Mouse (Mus musculus): ENCODE data around the gene Fxyd5.

Fxyd5 gene

GRCm38 (mm10) chr7:31042431-31042910 is at the start of gene Fxyd5:
Gene Fxyd5, minus strand, starts transcription at chr7:31042481.
- no peak for DNase-seq (ENCODE audit: low spot score)

- DNase-seq (ENCODE audit: low spot score), result no peak
Measured at GRCm38 (mm10) chr7:31089721-31090120, 47.4 kb upstream of the Fxyd5 start.

GRCm38 (mm10) chr7:31088206-31088605 is 45.9 kb upstream of the Fxyd5 start:
- no peak for DNase-seq (ENCODE audit: low spot score)

DNA sequence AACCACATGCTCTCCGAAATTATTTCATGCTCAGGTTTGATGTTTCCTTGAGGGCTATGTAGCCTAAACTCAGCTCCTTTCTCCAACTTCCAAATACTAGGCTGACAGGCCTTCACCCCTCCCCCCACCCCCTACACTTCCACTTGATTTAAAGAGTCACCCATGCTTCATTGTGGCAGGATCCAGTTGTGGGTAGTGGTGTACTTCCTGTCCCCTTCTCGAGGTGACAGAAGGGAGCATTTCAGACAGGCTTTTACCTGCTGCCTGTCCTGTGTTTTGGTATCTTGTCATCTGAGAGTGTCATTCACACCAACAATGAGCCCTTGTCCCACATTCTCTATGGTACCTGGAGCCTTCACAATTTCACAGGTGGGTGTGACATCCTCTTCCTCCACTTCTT is 45.0 kb upstream of the Fxyd5 start:
- no peak for DNase-seq (ENCODE audit: low spot score)

- DNase-seq (ENCODE audit: low spot score), result no peak
Measured at GRCm38 (mm10) chr7:31086175-31086755, 44.0 kb upstream of the Fxyd5 start.

DNA sequence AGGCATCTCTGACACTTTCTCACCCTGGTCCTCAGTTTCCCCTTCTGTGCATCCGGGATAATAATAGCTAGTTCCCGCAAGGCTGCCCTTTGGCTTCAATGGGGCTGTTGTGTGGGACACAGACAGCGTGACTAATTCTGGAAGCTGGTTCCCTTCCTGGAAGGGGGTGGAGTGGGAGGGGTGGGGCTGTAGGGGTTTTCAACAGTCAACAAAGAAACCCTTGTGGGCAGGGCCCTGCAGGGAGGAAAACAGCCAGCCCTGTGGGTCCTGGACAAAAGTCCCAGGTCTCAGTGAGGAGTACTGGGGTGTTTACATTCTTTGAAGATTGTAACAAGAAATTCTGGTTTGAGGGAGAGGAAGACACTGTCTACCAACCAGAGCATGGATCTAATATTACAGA is 42.9 kb upstream of the Fxyd5 start:
- DNase-seq (ENCODE audit: low spot score), result peak; percentile 73

GRCm38 (mm10) chr7:31084140-31084539 is 41.9 kb upstream of the Fxyd5 start:
- DNase-seq (ENCODE audit: low spot score), result peak; percentile 20

- DNase-seq (ENCODE audit: low spot score), result peak; percentile 67
Measured at GRCm38 (mm10) chr7:31082831-31083588, 40.7 kb upstream of the Fxyd5 start.

DNA sequence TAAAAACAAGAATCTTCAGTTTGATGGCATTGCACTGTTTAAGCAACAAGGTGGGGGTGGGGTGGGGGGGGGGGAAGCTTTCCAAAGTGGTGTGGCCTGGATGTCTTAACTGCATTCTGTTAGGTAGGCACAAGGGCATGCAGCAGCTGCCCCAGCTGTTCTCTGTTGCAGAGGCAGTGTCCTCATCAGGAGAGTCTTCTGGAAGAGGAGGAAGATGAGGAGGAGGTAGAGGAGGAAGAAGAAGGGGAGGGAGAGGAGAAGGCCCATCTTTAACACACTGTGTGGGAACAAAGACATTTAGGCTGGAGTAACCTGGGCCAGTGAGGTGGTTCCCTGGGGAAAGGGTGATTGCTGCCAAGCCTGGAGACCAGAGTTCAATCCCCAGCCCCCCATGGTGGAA is 39.8 kb upstream of the Fxyd5 start:
- DNase-seq (ENCODE audit: low spot score), result no peak

DNA sequence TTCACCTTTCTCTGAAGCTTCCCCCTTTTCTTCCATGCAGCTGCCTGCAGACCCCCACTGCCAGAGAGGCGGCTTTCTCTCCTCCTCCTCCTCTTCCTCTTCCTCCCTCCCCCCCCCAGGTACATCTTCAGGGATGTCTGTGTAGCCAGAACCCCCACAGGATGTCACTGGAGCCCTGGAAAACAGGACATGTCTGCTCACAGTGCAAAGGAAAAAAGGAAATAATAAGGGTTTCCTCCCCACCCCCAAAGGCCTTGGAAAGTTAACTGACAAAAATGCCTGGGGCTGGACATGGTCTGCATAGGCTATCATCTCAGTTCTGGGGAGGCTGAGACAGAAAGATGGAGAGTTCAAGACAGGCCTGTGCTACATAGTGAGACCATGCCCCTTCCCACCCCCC is 38.8 kb upstream of the Fxyd5 start:
- DNase-seq (ENCODE audit: low spot score), result no peak

DNA sequence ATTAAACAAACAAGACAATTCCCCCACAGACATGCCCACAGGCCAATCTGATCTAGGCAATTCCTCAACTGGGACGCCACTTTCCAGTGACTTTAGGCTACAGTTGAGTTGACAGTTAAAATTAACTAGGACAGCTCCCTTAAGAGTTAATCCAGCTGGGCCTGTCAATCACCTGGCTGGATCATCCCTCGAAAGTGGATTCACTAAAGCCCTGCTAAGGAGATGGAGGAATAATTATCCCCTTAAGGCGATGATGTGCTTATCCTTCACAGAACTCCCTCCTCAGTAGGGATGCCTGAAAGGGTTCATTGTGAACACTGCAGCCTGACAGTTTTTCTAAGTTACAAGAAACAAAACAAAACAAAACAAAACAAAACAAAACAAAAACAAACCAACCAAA is 38.3 kb upstream of the Fxyd5 start:
- DNase-seq (ENCODE audit: low spot score), result no peak

DNA sequence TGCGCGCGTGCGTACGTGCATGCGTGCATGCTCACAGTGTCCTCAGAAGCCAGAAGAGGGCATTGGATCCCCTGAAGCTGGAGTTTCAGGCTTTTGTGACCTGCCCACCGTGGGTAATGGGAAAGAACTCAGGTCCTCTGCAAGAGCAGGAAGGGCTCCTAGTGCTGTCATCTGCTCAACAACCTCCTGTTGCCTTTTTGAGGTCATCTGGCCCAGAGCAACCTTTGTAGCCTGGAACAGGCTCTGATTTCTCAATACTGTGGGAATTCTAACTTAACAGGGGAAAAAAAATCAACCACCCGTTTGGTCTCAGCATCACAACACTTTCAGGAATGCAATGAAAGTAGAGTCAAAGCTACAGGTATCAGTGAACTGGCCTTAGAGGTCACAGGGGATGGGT is 37.4 kb upstream of the Fxyd5 start:
- DNase-seq (ENCODE audit: low spot score), result no peak

GRCm38 (mm10) chr7:31077885-31078445 is 35.7 kb upstream of the Fxyd5 start:
- DNase-seq (ENCODE audit: low spot score), result peak; percentile 68

DNA sequence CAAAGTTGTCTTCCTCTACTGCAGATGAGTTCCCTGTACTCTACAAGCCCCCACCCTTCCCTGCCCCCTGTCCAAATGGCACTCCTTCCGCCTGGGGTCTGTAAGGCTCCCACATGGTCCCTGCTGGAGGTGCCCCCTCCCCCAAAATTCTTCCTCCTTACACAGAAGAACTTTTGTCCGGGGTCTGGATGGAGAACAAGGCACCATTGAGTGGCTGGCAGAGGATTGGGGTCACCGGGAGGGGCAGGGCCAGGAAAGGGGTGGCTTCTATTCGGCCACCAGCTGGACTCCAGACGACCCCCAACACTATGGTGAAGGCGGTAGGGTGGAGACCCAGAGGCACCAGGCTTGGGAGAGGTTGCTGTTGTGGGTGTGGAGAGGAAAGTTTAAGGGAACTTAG is 35.2 kb upstream of the Fxyd5 start:
- DNase-seq (ENCODE audit: low spot score), result no peak

- peak; percentile 86 for DNase-seq (ENCODE audit: low spot score)
Measured at GRCm38 (mm10) chr7:31076492-31076891, 34.2 kb upstream of the Fxyd5 start, which contains the start of gene Fxyd3. Gene Fxyd3, minus strand, starts transcription at chr7:31076704.

DNA sequence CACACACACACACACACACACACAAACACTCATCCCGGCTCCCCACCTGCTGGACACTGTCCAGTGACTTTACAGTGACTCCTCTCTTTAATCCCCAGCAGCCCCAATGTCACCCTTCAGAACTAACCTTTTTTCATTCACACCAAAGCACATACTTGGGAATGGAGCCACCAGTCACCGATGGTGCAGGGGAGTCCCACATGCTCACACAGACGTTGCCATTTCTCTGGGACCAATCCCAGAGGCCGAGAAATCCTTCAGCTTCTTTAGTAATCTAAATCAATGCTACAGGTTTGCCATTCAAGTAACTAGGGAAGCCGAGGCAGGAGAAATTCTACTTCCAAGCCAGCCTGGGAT is 32.4 kb upstream of the Fxyd5 start:
- DNase-seq (ENCODE audit: low spot score), result no peak

DNA sequence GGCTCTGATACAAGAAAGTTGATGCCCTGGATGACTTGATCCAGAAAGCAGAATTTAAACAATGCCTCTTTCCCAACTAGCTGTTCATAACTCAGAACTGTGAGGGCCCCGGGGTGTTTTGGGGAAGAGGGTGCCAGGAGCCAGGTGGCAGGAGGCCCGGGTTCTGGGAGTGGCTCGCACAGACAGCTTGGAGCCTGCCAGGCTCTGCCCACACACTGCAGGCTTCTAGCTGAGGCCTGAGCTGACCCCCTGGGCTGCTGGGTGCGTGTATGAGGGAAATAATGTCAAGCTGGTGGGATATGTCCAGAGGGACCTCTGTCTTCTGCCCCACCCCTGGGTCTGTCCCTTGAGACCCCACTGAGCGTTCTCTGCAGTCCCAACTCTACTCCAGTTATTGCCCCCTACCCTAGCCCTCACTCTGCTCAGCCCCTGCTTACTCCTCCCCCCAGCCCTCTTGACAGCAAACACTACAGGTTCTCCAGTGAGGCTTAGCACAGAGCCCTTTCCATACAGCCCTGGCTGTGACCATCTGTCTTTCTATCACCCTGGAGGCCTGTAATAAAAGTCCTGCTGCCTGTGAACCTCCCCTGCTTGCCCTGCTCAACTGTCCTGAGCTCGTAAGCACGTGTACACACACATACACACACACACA is 31.9 kb upstream of the Fxyd5 start:
- peak; percentile 54 for DNase-seq (ENCODE audit: low spot score)

GRCm38 (mm10) chr7:31073546-31073945 is 31.3 kb upstream of the Fxyd5 start:
- no peak for DNase-seq (ENCODE audit: low spot score)

- no peak for DNase-seq (ENCODE audit: low spot score)
Measured at GRCm38 (mm10) chr7:31072326-31072725, 30.0 kb upstream of the Fxyd5 start.

- DNase-seq (ENCODE audit: low spot score), result no peak
Measured at GRCm38 (mm10) chr7:31070324-31070723, 28.0 kb upstream of the Fxyd5 start.

- DNase-seq (ENCODE audit: low spot score), result no peak
Measured at GRCm38 (mm10) chr7:31069491-31069890, 27.2 kb upstream of the Fxyd5 start.

DNA sequence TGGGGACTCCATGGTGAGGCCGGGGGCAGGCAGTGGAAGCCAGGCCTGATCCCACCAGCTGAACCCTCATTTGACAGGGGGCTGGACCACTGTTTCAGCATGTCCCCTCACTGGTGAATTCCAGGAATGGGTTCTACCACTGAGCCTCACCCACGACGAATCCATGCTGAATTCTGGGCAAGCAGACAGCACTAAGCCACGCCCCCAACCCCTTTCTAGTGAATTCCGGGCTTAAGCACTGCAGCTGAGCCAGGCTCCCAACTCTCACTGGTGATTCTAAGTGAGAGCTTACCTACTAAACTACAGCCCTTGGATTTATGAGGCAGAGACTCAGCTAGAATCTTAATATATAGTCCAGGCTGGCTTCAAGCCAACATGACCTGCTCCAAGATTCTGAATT is 25.6 kb upstream of the Fxyd5 start:
- peak; percentile 74 for DNase-seq (ENCODE audit: low spot score)

- no peak for DNase-seq (ENCODE audit: low spot score)
Measured at GRCm38 (mm10) chr7:31063074-31063560, 20.8 kb upstream of the Fxyd5 start.

Measured in urinary bladder, postnatal 14 days (tissue).